Mouse (Mus musculus): ENCODE data around the gene Padi2. TPM values are rescaled to one million over a fixed set of nuclear protein-coding genes. Genes with fewer than 3 reads are reported as not detected.

Gene Padi2
- polyA plus RNA-seq, 1 experiment: 25.2 TPM

- H3K4me3 ChIP-seq (replicated peaks; ENCODE audit: insufficient read depth, low read depth, low read length): no peak overlapping the region
- H3K27ac ChIP-seq (ENCODE audit: insufficient read depth, low read length): no peak overlapping the region
- WGBS: 70% methylated on average over 11 of the region's 11 CpGs
- TF ChIP-seq CTCF (IDR thresholded peaks at IDR 0.05; ENCODE audit: borderline replicate concordance, insufficient read depth, low read depth, low read length): no peak
- no peak for TF ChIP-seq POLR2A (IDR thresholded peaks at IDR 0.05; ENCODE audit: borderline replicate concordance, insufficient read depth, low read length)
- DNase-seq: no peak
- no peaks in the 10 kb centered on the region for H3K27me3 ChIP-seq (ENCODE audit: control insufficient read depth, insufficient read depth, low read length)
- peaks cover 4% of the 10 kb centered on the region; the same call in 1 of the 2 replicates for H3K4me1 ChIP-seq (ENCODE audit: control insufficient read depth, insufficient read depth, low read length)
These were observed 710 bp downstream of the Padi2 start for GRCm38 (mm10) chr4:140906827-140907280.

- WGBS: 40% methylated on average over 12 of the region's 12 CpGs
- no peak for TF ChIP-seq CTCF (IDR thresholded peaks at IDR 0.05; ENCODE audit: borderline replicate concordance, insufficient read depth, low read depth, low read length)
- no peak for TF ChIP-seq POLR2A (IDR thresholded peaks at IDR 0.05; ENCODE audit: borderline replicate concordance, insufficient read depth, low read length)
- no peaks in the 10 kb centered on the region for H3K27me3 ChIP-seq (ENCODE audit: control insufficient read depth, insufficient read depth, low read length)
- H3K4me3 ChIP-seq (replicated peaks; ENCODE audit: insufficient read depth, low read depth, low read length): no peak overlapping the region
- no peak for DNase-seq
- H3K27ac ChIP-seq (ENCODE audit: insufficient read depth, low read length): no peak overlapping the region
- peaks cover 4% of the 10 kb centered on the region; the same call in 1 of the 2 replicates for H3K4me1 ChIP-seq (ENCODE audit: control insufficient read depth, insufficient read depth, low read length)
These were observed 1.3 kb downstream of the Padi2 start for GRCm38 (mm10) chr4:140907306-140908024.

GRCm38 (mm10) chr4:140908627-140909026 lies 2.5 kb downstream of the Padi2 start:
- Histone ChIP-seq H3K27me3 (ENCODE audit: control insufficient read depth, insufficient read depth, low read length) (no peaks in the 10 kb centered on the region), H3K4me3 (replicated peaks; ENCODE audit: insufficient read depth, low read depth, low read length) (no peak overlapping the region), H3K4me1 (ENCODE audit: control insufficient read depth, insufficient read depth, low read length) (peaks cover 4% of the 10 kb centered on the region; the same call in 1 of the 2 replicates), H3K27ac (ENCODE audit: insufficient read depth, low read length) (no peak overlapping the region)
- 73% methylated on average over 5 of the region's 5 CpGs for WGBS
- no peak for TF ChIP-seq CTCF (IDR thresholded peaks at IDR 0.05; ENCODE audit: borderline replicate concordance, insufficient read depth, low read depth, low read length)
- no peak for TF ChIP-seq POLR2A (IDR thresholded peaks at IDR 0.05; ENCODE audit: borderline replicate concordance, insufficient read depth, low read length)
- DNase-seq: no peak

- H3K4me1 ChIP-seq (ENCODE audit: control insufficient read depth, insufficient read depth, low read length): peaks cover 4% of the 10 kb centered on the region; the same call in 1 of the 2 replicates
- no peak overlapping the region for H3K27ac ChIP-seq (ENCODE audit: insufficient read depth, low read length)
- no peak overlapping the region for H3K4me3 ChIP-seq (replicated peaks; ENCODE audit: insufficient read depth, low read depth, low read length)
- no peaks in the 10 kb centered on the region for H3K27me3 ChIP-seq (ENCODE audit: control insufficient read depth, insufficient read depth, low read length)
- 86% methylated on average over 4 of the region's 4 CpGs for WGBS
- no peak for DNase-seq
- TF ChIP-seq POLR2A (IDR thresholded peaks at IDR 0.05; ENCODE audit: borderline replicate concordance, insufficient read depth, low read length) (no peak), CTCF (IDR thresholded peaks at IDR 0.05; ENCODE audit: borderline replicate concordance, insufficient read depth, low read depth, low read length) (no peak)
These were observed 3.4 kb downstream of the Padi2 start for GRCm38 (mm10) chr4:140909536-140909935.

GRCm38 (mm10) chr4:140910661-140911310 lies 4.6 kb downstream of the Padi2 start:
- no peak overlapping the region for H3K27ac ChIP-seq (ENCODE audit: insufficient read depth, low read length)
- no peaks in the 10 kb centered on the region for H3K27me3 ChIP-seq (ENCODE audit: control insufficient read depth, insufficient read depth, low read length)
- TF ChIP-seq CTCF (IDR thresholded peaks at IDR 0.05; ENCODE audit: borderline replicate concordance, insufficient read depth, low read depth, low read length) (no peak), POLR2A (IDR thresholded peaks at IDR 0.05; ENCODE audit: borderline replicate concordance, insufficient read depth, low read length) (no peak)
- 10% methylated on average over 17 of the region's 17 CpGs for WGBS
- no peak for DNase-seq
- no peak overlapping the region for H3K4me3 ChIP-seq (replicated peaks; ENCODE audit: insufficient read depth, low read depth, low read length)
- H3K4me1 ChIP-seq (ENCODE audit: control insufficient read depth, insufficient read depth, low read length): peaks cover 4% of the 10 kb centered on the region; the same call in 1 of the 2 replicates

GRCm38 (mm10) chr4:140911416-140911815 lies 5.3 kb downstream of the Padi2 start:
- Histone ChIP-seq H3K4me1 (ENCODE audit: control insufficient read depth, insufficient read depth, low read length) (peaks cover 4% of the 10 kb centered on the region; the same call in 1 of the 2 replicates), H3K27me3 (ENCODE audit: control insufficient read depth, insufficient read depth, low read length) (no peaks in the 10 kb centered on the region), H3K27ac (ENCODE audit: insufficient read depth, low read length) (no peak overlapping the region), H3K4me3 (replicated peaks; ENCODE audit: insufficient read depth, low read depth, low read length) (no peak overlapping the region)
- no peak for DNase-seq
- no peak for TF ChIP-seq CTCF (IDR thresholded peaks at IDR 0.05; ENCODE audit: borderline replicate concordance, insufficient read depth, low read depth, low read length)
- WGBS: 93% methylated on average over 9 of the region's 9 CpGs

GRCm38 (mm10) chr4:140912271-140912833 lies 6.2 kb downstream of the Padi2 start:
- Histone ChIP-seq H3K4me3 (replicated peaks; ENCODE audit: insufficient read depth, low read depth, low read length) (no peak overlapping the region), H3K27me3 (ENCODE audit: control insufficient read depth, insufficient read depth, low read length) (no peaks in the 10 kb centered on the region), H3K27ac (ENCODE audit: insufficient read depth, low read length) (no peak overlapping the region), H3K4me1 (ENCODE audit: control insufficient read depth, insufficient read depth, low read length) (peaks cover 4% of the 10 kb centered on the region; the same call in 1 of the 2 replicates)
- 56% methylated on average over 10 of the region's 10 CpGs for WGBS
- no peak for DNase-seq
- TF ChIP-seq POLR2A (IDR thresholded peaks at IDR 0.05; ENCODE audit: borderline replicate concordance, insufficient read depth, low read length) (no peak), CTCF (IDR thresholded peaks at IDR 0.05; ENCODE audit: borderline replicate concordance, insufficient read depth, low read depth, low read length) (no peak)

Data from cerebellum, adult 2 months (tissue).